In genomic region chr7:27859301-27860251, GRCm38 (mm10) we compare ENCODE assay signal across 8 mouse cellular contexts. TPM values are rescaled to one million over a fixed set of nuclear protein-coding genes. Genes with fewer than 3 reads are reported as not detected.
DNase-seq lines count a peak whose midpoint lies in the region; ATAC-seq and TF ChIP-seq lines count a peak whose summit lies in the region.

No protein-coding gene starts in this region.

- H3K4me1 ChIP-seq in kidney, postnatal 0 days (replicated peaks; ENCODE audit: insufficient read depth, low read length): no peaks in the 10 kb centered on the region
- peaks cover 1% of the 10 kb centered on the region; the same call in 1 of the 2 replicates for H3K4me1 ChIP-seq in bone marrow, adult 2 months (ENCODE audit: control insufficient read depth, insufficient read depth, low read length)
- peaks cover 12% of the 10 kb centered on the region for H3K4me1 ChIP-seq in heart, embryonic 12.5 days (replicated peaks)
- peaks cover 2% of the 10 kb centered on the region for H3K4me1 ChIP-seq in liver, adult 2 months (ENCODE audit: control insufficient read depth, insufficient read depth, low read length)
- H3K4me1 ChIP-seq in neural tube, embryonic 12.5 days: peaks cover 11% of the 10 kb centered on the region; the same call in 1 of the 2 replicates

- H3K36me3 ChIP-seq in kidney, postnatal 0 days (ENCODE audit: insufficient read depth, low read length): peaks cover 4% of the 10 kb centered on the region; the same call in 1 of the 2 replicates
- peaks cover 15% of the 10 kb centered on the region for H3K36me3 ChIP-seq in heart, embryonic 12.5 days
- H3K36me3 ChIP-seq in liver, adult 2 months (ENCODE audit: control insufficient read depth, insufficient read depth, low read length): peaks cover 4% of the 10 kb centered on the region
- peaks cover 15% of the 10 kb centered on the region for H3K36me3 ChIP-seq in neural tube, embryonic 12.5 days

- DNase-seq in kidney, postnatal 0 days (ENCODE audit: low spot score): peak; percentile 41
- DNase-seq in kidney, postnatal 25 days: no peak
- no peak for DNase-seq in liver, adult 2 months (ENCODE audit: extremely low read depth, low read depth, low spot score)
- no peak for DNase-seq in gastrocnemius, postnatal 10 days
- DNase-seq in urinary bladder, postnatal 14 days (ENCODE audit: low spot score): no peak

- peak overlapping the region; percentile 85 for H3K27ac ChIP-seq in kidney, postnatal 0 days
- H3K27ac ChIP-seq in bone marrow, adult 2 months (ENCODE audit: control insufficient read depth, insufficient read depth, low read depth, low read length, poor library complexity): no peak overlapping the region; the same call in 1 of the 2 replicates
- H3K27ac ChIP-seq in heart, embryonic 12.5 days (ENCODE audit: poor library complexity, severe bottlenecking): peak overlapping the region; percentile 84
- H3K27ac ChIP-seq in liver, adult 2 months (replicated peaks; ENCODE audit: insufficient read depth, low read depth, low read length): no peak overlapping the region
- no peak overlapping the region for H3K27ac ChIP-seq in neural tube, embryonic 12.5 days

- H3K9ac ChIP-seq in kidney, postnatal 0 days (ENCODE audit: low read depth, low read length): peak overlapping the region; percentile 63
- H3K9ac ChIP-seq in heart, embryonic 12.5 days: peak overlapping the region; percentile 67
- peak overlapping the region; percentile 64 for H3K9ac ChIP-seq in liver, adult 2 months (ENCODE audit: low read depth, low read length)
- peak overlapping the region; percentile 61; the same call in 1 of the 2 replicates for H3K9ac ChIP-seq in neural tube, embryonic 12.5 days

- peak overlapping the region; percentile 71 for H3K4me2 ChIP-seq in kidney, postnatal 0 days (ENCODE audit: low read length)
- H3K4me2 ChIP-seq in heart, embryonic 12.5 days: peak overlapping the region; percentile 77
- peak overlapping the region; percentile 80 for H3K4me2 ChIP-seq in neural tube, embryonic 12.5 days (replicated peaks)

- H3K27me3 ChIP-seq in kidney, postnatal 0 days (ENCODE audit: insufficient read depth, low read length): no peaks in the 10 kb centered on the region
- H3K27me3 ChIP-seq in heart, embryonic 12.5 days (replicated peaks): no peaks in the 10 kb centered on the region
- no peaks in the 10 kb centered on the region for H3K27me3 ChIP-seq in liver, adult 2 months (ENCODE audit: control insufficient read depth, insufficient read depth, low read length)
- no peaks in the 10 kb centered on the region for H3K27me3 ChIP-seq in neural tube, embryonic 12.5 days (replicated peaks)

- no peaks in the 10 kb centered on the region for H3K9me3 ChIP-seq in kidney, postnatal 0 days (replicated peaks; ENCODE audit: low read length)
- H3K9me3 ChIP-seq in heart, embryonic 12.5 days (replicated peaks): no peaks in the 10 kb centered on the region
- 0 out of 2 replicates have a peak, but pooled peaks cover 4% of the 10 kb centered on the region for H3K9me3 ChIP-seq in neural tube, embryonic 12.5 days

- TF ChIP-seq CTCF in kidney, postnatal 0 days (IDR thresholded peaks at IDR 0.05; ENCODE audit: low read depth): no peak
- TF ChIP-seq CTCF in bone marrow, adult 2 months (IDR thresholded peaks at IDR 0.05; ENCODE audit: control insufficient read depth, insufficient read depth, low read length): no peak
- TF ChIP-seq CTCF in liver, adult 2 months (IDR thresholded peaks at IDR 0.05; ENCODE audit: low read depth, low read length): no peak

- no peak for ATAC-seq in kidney, postnatal 0 days (replicated peaks; ENCODE audit: low FRiP score, low read depth)
- ATAC-seq in heart, embryonic 12.5 days (ENCODE audit: insufficient number of reproducible peaks, low FRiP score): peak; percentile 46
- ATAC-seq in neural tube, embryonic 12.5 days (ENCODE audit: low FRiP score, low read depth): no peak

- H3K79me2 ChIP-seq in liver, adult 2 months (ENCODE audit: control insufficient read depth, insufficient read depth, low read length): no peaks in the 10 kb centered on the region

- H3K4me3 ChIP-seq in kidney, postnatal 0 days (replicated peaks; ENCODE audit: low read depth, low read length): peak overlapping the region; percentile 56
- H3K4me3 ChIP-seq in bone marrow, adult 2 months (replicated peaks; ENCODE audit: control insufficient read depth, low read depth, low read length): peak overlapping the region; percentile 71
- H3K4me3 ChIP-seq in heart, embryonic 12.5 days: peak overlapping the region; percentile 64
- H3K4me3 ChIP-seq in liver, adult 2 months (ENCODE audit: insufficient read depth, low read depth, low read length): peak overlapping the region; percentile 68
- peak overlapping the region; percentile 47 for H3K4me3 ChIP-seq in neural tube, embryonic 12.5 days

- no peak for TF ChIP-seq POLR2A in bone marrow, adult 2 months (IDR thresholded peaks at IDR 0.05; ENCODE audit: borderline replicate concordance, control insufficient read depth, low read depth, low read length)
- no peak for TF ChIP-seq POLR2A in liver, adult 2 months (IDR thresholded peaks at IDR 0.05; ENCODE audit: extremely low read depth, insufficient read depth, low read length)

- 25% methylated on average over 10 of the region's 10 CpGs for WGBS in kidney, postnatal 0 days
- 21% methylated on average over 10 of the region's 10 CpGs for WGBS in bone marrow, adult 2 months
- WGBS in heart, embryonic 12.5 days: 12% methylated on average over 10 of the region's 10 CpGs
- WGBS in liver, adult 2 months: 28% methylated on average over 10 of the region's 10 CpGs
- WGBS in neural tube, embryonic 12.5 days: 34% methylated on average over 10 of the region's 10 CpGs

RNA-seq across cellular contexts. Expression of gene Zfp607a, which starts 2.2 kb away (rescaled TPM):
- 2.2 and 2.4 TPM in 2 replicates for polyA plus RNA-seq in kidney, postnatal 0 days (2015; fragmentation: Nextera tagmentation; extraction: Ambion mirVana)
- polyA plus RNA-seq in bone marrow, adult 2 months (2011; ENCODE audit: insufficient read depth, insufficient read length, low replicate concordance, missing spikeins): 0.40 and 2.3 TPM in 2 replicates
- 3.7 and 4.4 TPM in 2 replicates for polyA plus RNA-seq in heart, embryonic 12.5 days (2016; fragmentation: Nextera tagmentation; extraction: Ambion mirVana)
- total RNA-seq in liver, adult 2 months (2014; rRNA removed): 1.9 and 2.6 TPM in 2 replicates
- polyA plus RNA-seq in liver, adult 2 months (2012; rRNA removed): 0.30 and 0.33 TPM in 2 replicates
- polyA plus RNA-seq in neural tube, embryonic 12.5 days (2016; fragmentation: Nextera tagmentation; extraction: Ambion mirVana): 2.0 and 2.4 TPM in 2 replicates
- total RNA-seq in gastrocnemius, postnatal 10 days (2021): 1 to 10 TPM; 2.5 to 3.3 TPM

RNA-seq across cellular contexts. Expression of gene Zfp59, which starts 21.2 kb away (rescaled TPM):
- 6.0 and 6.4 TPM in 2 replicates for polyA plus RNA-seq in kidney, postnatal 0 days (2015; fragmentation: Nextera tagmentation; extraction: Ambion mirVana)
- polyA plus RNA-seq in bone marrow, adult 2 months (2011; ENCODE audit: insufficient read depth, insufficient read length, low replicate concordance, missing spikeins): 0.95 and 1.2 TPM in 2 replicates
- polyA plus RNA-seq in heart, embryonic 12.5 days (2016; fragmentation: Nextera tagmentation; extraction: Ambion mirVana): 5.6 and 6.6 TPM in 2 replicates
- 2.5 TPM in 2 replicates for total RNA-seq in liver, adult 2 months (2014; rRNA removed)
- polyA plus RNA-seq in liver, adult 2 months (2012; rRNA removed): 0.27 and 0.31 TPM in 2 replicates
- polyA plus RNA-seq in neural tube, embryonic 12.5 days (2016; fragmentation: Nextera tagmentation; extraction: Ambion mirVana): 9.3 and 10.5 TPM in 2 replicates
- total RNA-seq in gastrocnemius, postnatal 10 days (2021): 1 to 10 TPM; 2.3 to 2.5 TPM

RNA-seq across cellular contexts. Expression of gene Zfp626, which starts 52.6 kb away (rescaled TPM):
- 1.9 and 2.3 TPM in 2 replicates for polyA plus RNA-seq in kidney, postnatal 0 days (2015; fragmentation: Nextera tagmentation; extraction: Ambion mirVana)
- 2.0 and 3.8 TPM in 2 replicates for polyA plus RNA-seq in bone marrow, adult 2 months (2011; ENCODE audit: insufficient read depth, insufficient read length, low replicate concordance, missing spikeins)
- 1.3 and 1.4 TPM in 2 replicates for polyA plus RNA-seq in heart, embryonic 12.5 days (2016; fragmentation: Nextera tagmentation; extraction: Ambion mirVana)
- 3.2 and 3.4 TPM in 2 replicates for total RNA-seq in liver, adult 2 months (2014; rRNA removed)
- polyA plus RNA-seq in liver, adult 2 months (2012; rRNA removed): 0.26 and 0.35 TPM in 2 replicates
- polyA plus RNA-seq in neural tube, embryonic 12.5 days (2016; fragmentation: Nextera tagmentation; extraction: Ambion mirVana): 2.5 and 3.0 TPM in 2 replicates
- 1 to 10 TPM; 5.1 to 5.2 TPM for total RNA-seq in gastrocnemius, postnatal 10 days (2021)

Comparison
In these comparisons a context has a peak if more than half of its experiments do, and no peak if none do; other contexts are left out.
1. H3K27ac ChIP-seq: peak in kidney, postnatal 0 days (single experiment) and heart, embryonic 12.5 days (single experiment); none in bone marrow, adult 2 months (single experiment), liver, adult 2 months (single experiment) and neural tube, embryonic 12.5 days (single experiment).
2. Peak in every context shown above with its lines, with median percentiles within 50 percentile points of each other: H3K4me2 ChIP-seq, H3K4me3 ChIP-seq and H3K9ac ChIP-seq.